Mouse (Mus musculus) liver, embryonic 11.5 days (tissue): ENCODE results near the gene Rtbdn. TPM values are rescaled to one million over a fixed set of nuclear protein-coding genes. Genes with fewer than 3 reads are reported as not detected.

ENCODE experiments used
- ATAC-seq: fragments of 200-750 bp; cut with Nextera tagmentation; replicated peaks from 2 replicates; pipeline ENCODE4 v1.8.0; 2017; ENCODE audit warnings: moderate number of reproducible peaks, mild to moderate bottlenecking, moderate TSS enrichment, moderate library complexity; ENCODE audit not compliant: low FRiP score
- DNase-seq: peaks from one replicate; pipeline ENCODE4 v3.0.0-alpha.2; 2017; ENCODE audit warnings: low spot score
- H3K27ac ChIP-seq: fragments of 300-500 bp; sonication (generic); 2 replicates; pipeline ENCODE4 v1.5.1; 2014; ENCODE audit warnings: mild to moderate bottlenecking, low read depth, low read length, control low read depth
- H3K27me3 ChIP-seq: fragments of 300-500 bp; sonication (generic); replicated peaks from 2 replicates; pipeline ENCODE4 v1.6.1; 2014; ENCODE audit warnings: low read length, mixed read lengths; ENCODE audit not compliant: control insufficient read depth, insufficient read depth
- H3K36me3 ChIP-seq: fragments of 300-500 bp; sonication (generic); 2 replicates; pipeline ENCODE4 v1.6.1; 2014; ENCODE audit warnings: mild to moderate bottlenecking, low read length, moderate library complexity, mixed read lengths; ENCODE audit not compliant: control insufficient read depth, insufficient read depth
- H3K4me1 ChIP-seq: fragments of 300-500 bp; sonication (generic); replicated peaks from 2 replicates; pipeline ENCODE4 v1.6.1; 2014; ENCODE audit warnings: low read length, mixed read lengths; ENCODE audit not compliant: control insufficient read depth, insufficient read depth
- H3K4me2 ChIP-seq: fragments of 300-500 bp; sonication (generic); 2 replicates; pipeline ENCODE4 v1.6.1; 2014; ENCODE audit warnings: mild to moderate bottlenecking, control low read depth, moderate library complexity
- H3K4me3 ChIP-seq: fragments of 300-500 bp; sonication (generic); 2 replicates; pipeline ENCODE4 v1.5.1; 2014; ENCODE audit warnings: low read depth, low read length, control low read depth
- H3K9ac ChIP-seq: fragments of 300-500 bp; sonication (generic); 2 replicates; pipeline ENCODE4 v1.6.1; 2014; ENCODE audit warnings: low read depth, low read length, control low read depth
- H3K9me3 ChIP-seq: fragments of 300-500 bp; sonication (generic); 2 replicates; pipeline ENCODE4 v1.6.1; 2016; ENCODE audit warnings: low read length, inconsistent platforms, mixed read lengths; ENCODE audit not compliant: control insufficient read depth
- WGBS: fragments of 180-500 bp; shearing (Covaris S2); extraction: QIAGEN DNeasy Blood & Tissue Kit; methylation state at CpG from one replicate; pipeline ENCODE4 v1.1.7; 2014; 5-methylcytosine and 5-hydroxymethylcytosine counted together
- polyA plus RNA-seq: library from polyadenylated mRNA; unstranded; fragments of >200 nt; fragmentation: Nextera tagmentation; extraction: Ambion mirVana; gene quantifications from 2 replicates; pipeline ENCODE4 v1.2.1, GENCODE M21; 2014

Rtbdn gene
- polyA plus RNA-seq, 1 experiment from 2014 or later: 0.22 TPM

DNA sequence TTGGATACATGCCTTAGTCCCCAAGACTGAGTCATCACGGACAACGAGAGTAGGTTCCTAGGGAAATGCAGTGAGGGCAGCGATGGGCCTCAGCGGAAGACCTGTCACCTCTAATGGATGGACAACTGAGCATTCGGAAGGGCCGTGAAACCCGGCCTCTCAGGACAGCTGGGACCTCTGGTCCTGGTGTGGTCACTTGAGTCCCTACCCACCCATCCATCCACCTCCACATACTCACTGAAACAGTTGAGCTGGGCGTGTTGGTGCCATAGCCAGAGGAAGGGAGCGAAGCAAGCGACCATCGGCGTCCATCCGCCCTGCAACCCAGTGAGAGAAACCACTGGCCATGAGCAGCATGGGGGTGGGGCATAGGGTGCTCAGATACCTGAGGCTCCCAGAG, 16.2 kb upstream of the Rtbdn start:
- no peak overlapping the region for H3K4me3 ChIP-seq
- H3K4me2 ChIP-seq: no peak overlapping the region
- no peak overlapping the region for H3K27ac ChIP-seq
- no peaks in the 10 kb centered on the region for H3K9me3 ChIP-seq
- H3K9ac ChIP-seq: no peak overlapping the region
- H3K4me1 ChIP-seq: peaks cover 15% of the 10 kb centered on the region
- H3K27me3 ChIP-seq: peaks cover 67% of the 10 kb centered on the region
- ATAC-seq (no peak), DNase-seq (no peak)
- H3K36me3 ChIP-seq: no peaks in the 10 kb centered on the region
- 85% methylated on average over 13 of the region's 13 CpGs for WGBS

GRCm38 (mm10) chr8:84933767-84934559, 12.8 kb upstream of the Rtbdn start:
- DNase-seq (no peak), ATAC-seq (no peak)
- no peak overlapping the region for H3K9ac ChIP-seq
- no peak overlapping the region for H3K4me3 ChIP-seq
- H3K36me3 ChIP-seq: no peaks in the 10 kb centered on the region
- H3K4me2 ChIP-seq: no peak overlapping the region
- peaks cover 82% of the 10 kb centered on the region for H3K27me3 ChIP-seq
- no peak overlapping the region for H3K27ac ChIP-seq
- WGBS: 76% methylated on average over 16 of the region's 16 CpGs
- peaks cover 18% of the 10 kb centered on the region for H3K4me1 ChIP-seq
- H3K9me3 ChIP-seq: no peaks in the 10 kb centered on the region

DNA sequence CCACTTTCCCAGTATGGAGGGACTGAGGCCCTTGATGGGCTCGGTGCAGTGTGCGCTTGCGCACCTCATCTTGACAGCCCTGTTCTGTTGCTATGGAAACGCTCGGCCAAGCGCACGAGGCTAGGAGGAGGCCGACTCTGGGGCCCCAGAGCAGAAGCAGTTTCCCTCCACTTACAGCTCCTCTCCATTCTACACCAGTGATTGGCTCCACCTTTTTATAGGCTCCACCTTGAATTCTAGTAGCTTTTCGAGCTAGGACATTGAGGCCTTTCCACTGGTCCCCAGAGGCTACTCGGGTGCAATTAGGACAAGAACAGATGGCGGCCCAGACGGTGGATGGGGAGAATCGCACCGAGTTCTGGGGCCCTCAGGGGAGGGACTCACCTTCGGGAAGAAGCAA, 11.9 kb upstream of the Rtbdn start:
- no peak for DNase-seq
- ATAC-seq: no peak

DNA sequence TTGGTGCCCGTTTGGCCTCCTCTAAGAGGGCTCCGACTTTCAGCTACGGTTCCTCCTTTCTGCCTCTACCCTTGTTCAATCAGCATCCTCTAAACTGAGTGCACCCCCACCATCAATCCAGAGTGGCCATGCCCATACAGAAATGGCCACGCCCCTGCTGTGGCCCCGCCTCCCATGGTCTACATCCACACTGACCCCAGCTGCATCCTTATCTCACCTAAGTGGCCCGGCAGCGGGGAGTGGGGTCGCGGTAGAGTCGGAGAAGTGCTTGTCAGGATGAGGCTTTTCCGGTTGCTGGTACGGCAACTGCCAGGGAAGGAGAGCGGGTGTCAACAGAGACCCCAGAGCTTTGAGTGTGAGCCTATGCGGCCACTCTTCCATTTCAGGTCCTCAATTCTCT, 11.3 kb upstream of the Rtbdn start:
- Histone ChIP-seq H3K4me1 (peaks cover 18% of the 10 kb centered on the region), H3K4me3 (no peak overlapping the region), H3K9me3 (no peaks in the 10 kb centered on the region), H3K4me2 (no peak overlapping the region), H3K9ac (no peak overlapping the region), H3K36me3 (no peaks in the 10 kb centered on the region), H3K27me3 (peaks cover 67% of the 10 kb centered on the region), H3K27ac (no peak overlapping the region)
- ATAC-seq (no peak), DNase-seq (no peak)
- 7% methylated on average over 14 of the region's 14 CpGs for WGBS

More for the DNA sequence above, 11.9 kb upstream of the Rtbdn start:
- H3K9ac ChIP-seq: no peak overlapping the region
- H3K4me3 ChIP-seq: no peak overlapping the region
- H3K4me2 ChIP-seq: no peak overlapping the region
- WGBS: 6% methylated on average over 15 of the region's 15 CpGs
- no peaks in the 10 kb centered on the region for H3K36me3 ChIP-seq
- H3K27ac ChIP-seq: no peak overlapping the region
- peaks cover 73% of the 10 kb centered on the region for H3K27me3 ChIP-seq
- H3K9me3 ChIP-seq: no peaks in the 10 kb centered on the region
- H3K4me1 ChIP-seq: peaks cover 18% of the 10 kb centered on the region

- H3K4me1 ChIP-seq: peaks cover 18% of the 10 kb centered on the region
- no peak overlapping the region for H3K27ac ChIP-seq
- H3K27me3 ChIP-seq: peaks cover 61% of the 10 kb centered on the region
- DNase-seq (no peak), ATAC-seq (no peak)
- H3K4me2 ChIP-seq: peak overlapping the region; percentile 73
- H3K9me3 ChIP-seq: no peaks in the 10 kb centered on the region
- WGBS: 23% methylated on average over 23 of the region's 23 CpGs
- peak overlapping the region; percentile 47 for H3K4me3 ChIP-seq
- H3K9ac ChIP-seq: no peak overlapping the region
- H3K36me3 ChIP-seq: no peaks in the 10 kb centered on the region
Observed at GRCm38 (mm10) chr8:84936041-84936961, 10.5 kb upstream of the Rtbdn start.

DNA sequence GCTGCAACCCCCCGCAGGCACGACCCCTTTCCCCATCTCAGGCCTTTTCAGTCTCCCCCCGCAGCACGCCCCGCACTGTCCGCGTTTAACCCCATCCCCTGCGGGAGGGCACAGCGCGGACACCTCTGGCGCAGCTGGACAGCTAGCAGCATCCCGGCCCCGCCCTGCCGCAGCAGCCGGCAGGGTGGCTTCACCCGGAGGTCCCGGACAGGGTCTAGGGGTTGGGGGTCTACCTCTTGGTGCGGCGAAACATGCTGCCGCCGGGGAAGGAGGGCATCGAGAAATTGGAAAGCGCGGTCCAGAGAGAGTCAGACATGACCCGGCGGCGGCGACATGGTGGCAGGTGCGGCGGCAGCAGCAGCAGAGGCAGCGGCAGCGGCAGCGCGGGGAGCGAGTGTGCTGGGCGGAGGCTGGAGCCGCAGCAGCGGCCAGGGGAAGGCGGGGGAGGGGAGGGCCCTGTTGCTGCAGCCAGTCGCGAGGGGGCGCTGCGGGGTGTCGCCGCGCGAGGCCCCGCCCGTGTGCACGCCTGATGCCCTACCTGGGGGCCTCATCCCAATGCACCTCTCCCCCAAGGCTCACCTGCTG, 9.7 kb upstream of the Rtbdn start, which contains the start of gene Mast1:
TSS of gene Mast1 (minus strand) at position 398 of the 585 bp plus-strand sequence.
- ATAC-seq (peak; percentile 82), DNase-seq (peak; percentile 75)
- under 1% methylated on average over 49 of the region's 50 CpGs for WGBS
- no peaks in the 10 kb centered on the region for H3K9me3 ChIP-seq
- H3K27ac ChIP-seq: no peak within 1 kb of the TSS
- peak within 1 kb of the TSS; percentile 73 for H3K4me2 ChIP-seq
- no peaks in the 10 kb centered on the region for H3K36me3 ChIP-seq
- peaks cover 18% of the 10 kb centered on the region for H3K4me1 ChIP-seq
- peak within 1 kb of the TSS; percentile 47 for H3K4me3 ChIP-seq
- H3K9ac ChIP-seq: no peak within 1 kb of the TSS
- peaks cover 54% of the 10 kb centered on the region for H3K27me3 ChIP-seq

- ATAC-seq (no peak), DNase-seq (no peak)
- H3K9me3 ChIP-seq: no peaks in the 10 kb centered on the region
- no peak overlapping the region for H3K9ac ChIP-seq
- peak overlapping the region; percentile 73 for H3K4me2 ChIP-seq
- peak overlapping the region; percentile 47 for H3K4me3 ChIP-seq
- H3K27ac ChIP-seq: no peak overlapping the region
- H3K4me1 ChIP-seq: peaks cover 18% of the 10 kb centered on the region
- WGBS: 59% methylated on average over 13 of the region's 13 CpGs
- H3K36me3 ChIP-seq: no peaks in the 10 kb centered on the region
- H3K27me3 ChIP-seq: peaks cover 48% of the 10 kb centered on the region
Observed at GRCm38 (mm10) chr8:84937620-84938485, 8.9 kb upstream of the Rtbdn start.

- no peak overlapping the region for H3K4me2 ChIP-seq
Observed at GRCm38 (mm10) chr8:84943699-84944098, 3.1 kb upstream of the Rtbdn start.

More at GRCm38 (mm10) chr8:84943699-84944098, 3.1 kb upstream of the Rtbdn start:
- DNase-seq (no peak), ATAC-seq (no peak)
- Histone ChIP-seq H3K27ac (no peak overlapping the region), H3K27me3 (peaks cover 55% of the 10 kb centered on the region), H3K9me3 (no peaks in the 10 kb centered on the region), H3K4me1 (peaks cover 13% of the 10 kb centered on the region), H3K36me3 (no peaks in the 10 kb centered on the region), H3K9ac (no peak overlapping the region), H3K4me3 (no peak overlapping the region)
- 23% methylated on average over 4 of the region's 4 CpGs for WGBS
